Mouse (Mus musculus) kidney, postnatal 0 days (tissue): ENCODE measurements around the gene Smyd1. TPM values are rescaled to one million over a fixed set of nuclear protein-coding genes. Genes with fewer than 3 reads are reported as not detected.

Source experiments
- ATAC-seq: fragments of 200-750 bp; cut with Nextera tagmentation; replicated peaks from 2 replicates; pipeline ENCODE4 v1.8.0; 2017; ENCODE audit warnings: low read depth, moderate number of reproducible peaks, moderate TSS enrichment, moderate library complexity; ENCODE audit not compliant: low FRiP score
- DNase-seq: peaks from one replicate; pipeline ENCODE4 v3.0.0-alpha.2; 2016; ENCODE audit warnings: low spot score
- H3K27ac ChIP-seq: fragments of 300-500 bp; sonication (generic); 2 replicates; pipeline ENCODE4 v1.5.1; 2014; ENCODE audit warnings: mild to moderate bottlenecking
- H3K27me3 ChIP-seq: fragments of 300-500 bp; sonication (generic); 2 replicates; pipeline ENCODE4 v1.6.1; 2014; ENCODE audit warnings: low read length, mixed read lengths; ENCODE audit not compliant: insufficient read depth
- H3K36me3 ChIP-seq: fragments of 300-500 bp; sonication (generic); 2 replicates; pipeline ENCODE4 v1.6.1; 2014; ENCODE audit warnings: low read length, mixed read lengths; ENCODE audit not compliant: insufficient read depth
- H3K4me1 ChIP-seq: fragments of 300-500 bp; sonication (generic); replicated peaks from 2 replicates; pipeline ENCODE4 v1.6.1; 2014; ENCODE audit warnings: antibody characterized with exemption, low read length, mixed read lengths; ENCODE audit not compliant: insufficient read depth
- H3K4me2 ChIP-seq: fragments of 300-500 bp; sonication (generic); 2 replicates; pipeline ENCODE4 v1.6.1; 2014; ENCODE audit warnings: mild to moderate bottlenecking, low read length, moderate library complexity, mixed read lengths
- H3K4me3 ChIP-seq: fragments of 300-500 bp; sonication (generic); replicated peaks from 2 replicates; pipeline ENCODE4 v1.5.1; 2014; ENCODE audit warnings: low read depth, low read length
- H3K9ac ChIP-seq: fragments of 300-500 bp; sonication (generic); 2 replicates; pipeline ENCODE4 v1.6.1; 2014; ENCODE audit warnings: low read depth, low read length
- H3K9me3 ChIP-seq: fragments of 300-500 bp; sonication (generic); replicated peaks from 2 replicates; pipeline ENCODE4 v1.6.1; 2016; ENCODE audit warnings: low read length, inconsistent platforms, mixed read lengths
- CTCF ChIP-seq: IDR thresholded peaks from 2 replicates; pipeline ENCODE4 v1.5.1; 2016; ENCODE audit warnings: antibody characterized with exemption, low read depth, mild to moderate bottlenecking, moderate library complexity
- WGBS: fragments of 180-500 bp; shearing (Covaris S2); extraction: QIAGEN DNeasy Blood & Tissue Kit; methylation state at CpG from one replicate; pipeline ENCODE4 v1.1.7; 2014; 5-methylcytosine and 5-hydroxymethylcytosine counted together
- polyA plus RNA-seq: library from polyadenylated mRNA; unstranded; fragments of >200 nt; fragmentation: Nextera tagmentation; extraction: Ambion mirVana; gene quantifications from 2 replicates; pipeline ENCODE4 v1.2.1, GENCODE M21; 2015

The Smyd1 gene
- polyA plus RNA-seq, 1 experiment from 2014 or later: 0.12 TPM

- TF ChIP-seq CTCF: no peak
- Histone ChIP-seq H3K4me2 (no peak overlapping the region), H3K4me3 (no peak overlapping the region), H3K36me3 (no peaks in the 10 kb centered on the region), H3K4me1 (no peaks in the 10 kb centered on the region), H3K9me3 (no peaks in the 10 kb centered on the region), H3K27me3 (no peaks in the 10 kb centered on the region), H3K9ac (no peak overlapping the region), H3K27ac (no peak overlapping the region)
- 84% methylated on average over 7 of the region's 7 CpGs for WGBS
- DNase-seq (no peak), ATAC-seq (no peak)
Measured at GRCm38 (mm10) chr6:71357493-71357892, 35.5 kb upstream of the Smyd1 start.

- TF ChIP-seq CTCF: no peak
- H3K27me3 ChIP-seq: no peaks in the 10 kb centered on the region
- DNase-seq (no peak), ATAC-seq (no peak)
- no peaks in the 10 kb centered on the region for H3K9me3 ChIP-seq
- no peak overlapping the region for H3K27ac ChIP-seq
- H3K4me2 ChIP-seq: no peak overlapping the region
- 84% methylated on average over 2 of the region's 2 CpGs for WGBS
- H3K9ac ChIP-seq: no peak overlapping the region
- no peaks in the 10 kb centered on the region for H3K4me1 ChIP-seq
- no peak overlapping the region for H3K4me3 ChIP-seq
- H3K36me3 ChIP-seq: no peaks in the 10 kb centered on the region
Measured at GRCm38 (mm10) chr6:71353722-71354121, 31.7 kb upstream of the Smyd1 start.

GRCm38 (mm10) chr6:71352866-71353427 is 30.9 kb upstream of the Smyd1 start:
- H3K27ac ChIP-seq: no peak overlapping the region
- WGBS: 81% methylated on average over 10 of the region's 10 CpGs
- no peaks in the 10 kb centered on the region for H3K4me1 ChIP-seq
- H3K9me3 ChIP-seq: no peaks in the 10 kb centered on the region
- TF ChIP-seq CTCF: no peak
- H3K9ac ChIP-seq: no peak overlapping the region
- no peak for DNase-seq
- no peak for ATAC-seq
- no peak overlapping the region for H3K4me2 ChIP-seq
- H3K27me3 ChIP-seq: no peaks in the 10 kb centered on the region
- no peaks in the 10 kb centered on the region for H3K36me3 ChIP-seq
- H3K4me3 ChIP-seq: no peak overlapping the region

- Histone ChIP-seq H3K36me3 (no peaks in the 10 kb centered on the region), H3K4me2 (no peak overlapping the region), H3K4me3 (no peak overlapping the region), H3K4me1 (no peaks in the 10 kb centered on the region), H3K9me3 (no peaks in the 10 kb centered on the region), H3K9ac (no peak overlapping the region), H3K27ac (no peak overlapping the region), H3K27me3 (no peaks in the 10 kb centered on the region)
- TF ChIP-seq CTCF: no peak
- WGBS: 94% methylated on average over 6 of the region's 6 CpGs
- DNase-seq (no peak), ATAC-seq (no peak)
Measured at GRCm38 (mm10) chr6:71352201-71352600, 30.2 kb upstream of the Smyd1 start.

- TF ChIP-seq CTCF: no peak
- DNase-seq (no peak), ATAC-seq (no peak)
- Histone ChIP-seq H3K9ac (no peak overlapping the region), H3K4me2 (no peak overlapping the region), H3K36me3 (no peaks in the 10 kb centered on the region), H3K9me3 (no peaks in the 10 kb centered on the region), H3K4me1 (no peaks in the 10 kb centered on the region), H3K27me3 (no peaks in the 10 kb centered on the region), H3K4me3 (no peak overlapping the region), H3K27ac (no peak overlapping the region)
- WGBS: 84% methylated on average over 3 of the region's 3 CpGs
Measured at GRCm38 (mm10) chr6:71351201-71351600, 29.2 kb upstream of the Smyd1 start.

GRCm38 (mm10) chr6:71348006-71348405 is 26.0 kb upstream of the Smyd1 start:
- Histone ChIP-seq H3K9me3 (no peaks in the 10 kb centered on the region), H3K27me3 (no peaks in the 10 kb centered on the region), H3K36me3 (no peaks in the 10 kb centered on the region), H3K9ac (no peak overlapping the region), H3K4me2 (no peak overlapping the region), H3K27ac (no peak overlapping the region), H3K4me3 (no peak overlapping the region), H3K4me1 (no peaks in the 10 kb centered on the region)
- TF ChIP-seq CTCF: no peak
- 98% methylated on average over 9 of the region's 9 CpGs for WGBS
- DNase-seq (no peak), ATAC-seq (no peak)

GRCm38 (mm10) chr6:71341179-71341578 is 19.1 kb upstream of the Smyd1 start:
- H3K27ac ChIP-seq: no peak overlapping the region
- TF ChIP-seq CTCF: no peak
- no peaks in the 10 kb centered on the region for H3K27me3 ChIP-seq
- no peak for ATAC-seq
- WGBS: 89% methylated on average over 9 of the region's 9 CpGs
- H3K9ac ChIP-seq: no peak overlapping the region
- H3K4me3 ChIP-seq: no peak overlapping the region
- DNase-seq: no peak
- no peaks in the 10 kb centered on the region for H3K9me3 ChIP-seq
- H3K36me3 ChIP-seq: no peaks in the 10 kb centered on the region
- no peaks in the 10 kb centered on the region for H3K4me1 ChIP-seq
- H3K4me2 ChIP-seq: no peak overlapping the region
